Mouse (Mus musculus) thymus, adult 2 months (tissue): ENCODE results near the gene Rpn2.

Experiments used
- CTCF ChIP-seq: fragments of 200-500 bp; IDR thresholded peaks from 2 replicates; pipeline ENCODE4 v1.5.1; 2012; ENCODE audit warnings: mild to moderate bottlenecking, control low read depth, low read length, moderate library complexity, borderline replicate concordance; ENCODE audit not compliant: control insufficient read depth, poor library complexity, insufficient read depth; ENCODE audit errors: extremely low read depth
- POLR2A ChIP-seq: fragments of 200-500 bp; IDR thresholded peaks from 2 replicates; pipeline ENCODE4 v1.6.1; 2012; ENCODE audit warnings: mild to moderate bottlenecking, low read length, control low read depth, moderate library complexity; ENCODE audit not compliant: control insufficient read depth, poor library complexity, insufficient read depth; ENCODE audit errors: extremely low read depth

- TF ChIP-seq CTCF (no peak), POLR2A (no peak)
Observed at GRCm38 (mm10) chr2:157314310-157314709, 35.5 kb downstream of the Rpn2 start.
